8 mouse cellular contexts compared by ENCODE assay signal in genomic region chr17:6742083-6743038, GRCm38 (mm10). TPM values are rescaled to one million over a fixed set of nuclear protein-coding genes. Genes with fewer than 3 reads are reported as not detected.
A peak's percentile ranks its signal among the peaks of the same experiment; 100 is the strongest.
DNase-seq lines count a peak whose midpoint lies in the region; ATAC-seq and TF ChIP-seq lines count a peak whose summit lies in the region.

No protein-coding gene starts in this region.

- no peak for TF ChIP-seq CTCF in cerebellum, adult 2 months (IDR thresholded peaks at IDR 0.05; ENCODE audit: borderline replicate concordance, insufficient read depth, low read depth, low read length)
- no peak for TF ChIP-seq CTCF in thymus, adult 2 months (IDR thresholded peaks at IDR 0.05; ENCODE audit: borderline replicate concordance, control insufficient read depth, extremely low read depth, insufficient read depth, low read length, poor library complexity)
- no peak for TF ChIP-seq CTCF in kidney, postnatal 0 days (IDR thresholded peaks at IDR 0.05; ENCODE audit: low read depth)

- no peak overlapping the region for H3K27ac ChIP-seq in cerebellum, adult 2 months (ENCODE audit: insufficient read depth, low read length)
- H3K27ac ChIP-seq in thymus, adult 2 months (ENCODE audit: control insufficient read depth, insufficient read depth, low read length), result peak overlapping the region; percentile 99
- H3K27ac ChIP-seq in heart, embryonic 11.5 days (ENCODE audit: low read depth, low read length), result peak overlapping the region; percentile 62; the same call in 1 of the 2 replicates
- peak overlapping the region; percentile 25; the same call in 1 of the 2 replicates for H3K27ac ChIP-seq in kidney, postnatal 0 days
- no peak overlapping the region for H3K27ac ChIP-seq in midbrain, embryonic 14.5 days (replicated peaks; ENCODE audit: low read depth, low read length)

- 0 out of 2 replicates have a peak overlapping the region, but pooled peaks have one; percentile 39 for H3K9ac ChIP-seq in heart, embryonic 11.5 days (ENCODE audit: low read depth, low read length)
- no peak overlapping the region for H3K9ac ChIP-seq in kidney, postnatal 0 days (ENCODE audit: low read depth, low read length)
- no peak overlapping the region for H3K9ac ChIP-seq in midbrain, embryonic 14.5 days (replicated peaks; ENCODE audit: low read length)

- WGBS in cerebellum, adult 2 months, result 42% methylated on average over 33 of the region's 33 CpGs
- 70% methylated on average over 33 of the region's 33 CpGs for WGBS in thymus, adult 2 months
- 54% methylated on average over 33 of the region's 33 CpGs for WGBS in heart, embryonic 11.5 days (ENCODE audit: insufficient replicate concordance)
- 56% methylated on average over 31 of the region's 33 CpGs for WGBS in kidney, postnatal 0 days
- WGBS in midbrain, embryonic 14.5 days, result 72% methylated on average over 33 of the region's 33 CpGs

- peaks cover 4% of the 10 kb centered on the region; the same call in 1 of the 2 replicates for H3K4me1 ChIP-seq in cerebellum, adult 2 months (ENCODE audit: control insufficient read depth, insufficient read depth, low read length)
- H3K4me1 ChIP-seq in thymus, adult 2 months (replicated peaks; ENCODE audit: control insufficient read depth, insufficient read depth, low read length), result peaks cover 58% of the 10 kb centered on the region
- H3K4me1 ChIP-seq in heart, embryonic 11.5 days (ENCODE audit: control insufficient read depth, insufficient read depth, low read length), result peaks cover 39% of the 10 kb centered on the region
- peaks cover 21% of the 10 kb centered on the region for H3K4me1 ChIP-seq in kidney, postnatal 0 days (replicated peaks; ENCODE audit: insufficient read depth, low read length)
- peaks cover 31% of the 10 kb centered on the region for H3K4me1 ChIP-seq in midbrain, embryonic 14.5 days (ENCODE audit: control insufficient read depth, insufficient read depth, low read length)

- H3K4me3 ChIP-seq in cerebellum, adult 2 months (replicated peaks; ENCODE audit: insufficient read depth, low read depth, low read length), result no peak overlapping the region
- no peak overlapping the region for H3K4me3 ChIP-seq in thymus, adult 2 months (ENCODE audit: control insufficient read depth, insufficient read depth, low read length)
- no peak overlapping the region for H3K4me3 ChIP-seq in heart, embryonic 11.5 days (ENCODE audit: low read depth, low read length)
- H3K4me3 ChIP-seq in kidney, postnatal 0 days (replicated peaks; ENCODE audit: low read depth, low read length), result no peak overlapping the region
- H3K4me3 ChIP-seq in midbrain, embryonic 14.5 days (replicated peaks; ENCODE audit: low read depth, low read length), result no peak overlapping the region

- peaks cover 83% of the 10 kb centered on the region for H3K36me3 ChIP-seq in thymus, adult 2 months (ENCODE audit: control insufficient read depth, insufficient read depth, low read length)
- H3K36me3 ChIP-seq in heart, embryonic 11.5 days (ENCODE audit: control insufficient read depth, insufficient read depth, low read length), result peaks cover 30% of the 10 kb centered on the region
- peaks cover 45% of the 10 kb centered on the region for H3K36me3 ChIP-seq in kidney, postnatal 0 days (ENCODE audit: insufficient read depth, low read length)
- 0 out of 2 replicates have a peak, but pooled peaks cover 3% of the 10 kb centered on the region for H3K36me3 ChIP-seq in midbrain, embryonic 14.5 days (ENCODE audit: control insufficient read depth, insufficient read depth, low read length)

- no peak for TF ChIP-seq POLR2A in cerebellum, adult 2 months (IDR thresholded peaks at IDR 0.05; ENCODE audit: borderline replicate concordance, insufficient read depth, low read length)
- TF ChIP-seq POLR2A in thymus, adult 2 months (IDR thresholded peaks at IDR 0.05; ENCODE audit: control insufficient read depth, extremely low read depth, insufficient read depth, low read length, poor library complexity), result no peak

- no peaks in the 10 kb centered on the region for H3K9me3 ChIP-seq in heart, embryonic 11.5 days (replicated peaks; ENCODE audit: control insufficient read depth, low read length)
- no peaks in the 10 kb centered on the region for H3K9me3 ChIP-seq in kidney, postnatal 0 days (replicated peaks; ENCODE audit: low read length)
- no peaks in the 10 kb centered on the region for H3K9me3 ChIP-seq in midbrain, embryonic 14.5 days (ENCODE audit: control insufficient read depth, low read length)

- DNase-seq in cerebellum, postnatal 4 days (ENCODE audit: low spot score in 2 of 2), result peak; percentile 20 to 38
- DNase-seq in cerebellum, adult 2 months, result no peak
- no peak for DNase-seq in thymus, adult 2 months
- DNase-seq in thymus, postnatal 0 days (ENCODE audit: low spot score), result no peak
- peak; percentile 67 for DNase-seq in kidney, postnatal 0 days (ENCODE audit: low spot score)
- DNase-seq in midbrain, embryonic 14.5 days, result peak; percentile 54
- DNase-seq in cerebellum, adult 11-12 months, result no peak

- no peak for ATAC-seq in heart, embryonic 11.5 days (replicated peaks; ENCODE audit: insufficient number of reproducible peaks, low FRiP score, low TSS enrichment)
- ATAC-seq in kidney, postnatal 0 days (replicated peaks; ENCODE audit: low FRiP score, low read depth), result no peak
- ATAC-seq in midbrain, embryonic 14.5 days (ENCODE audit: low FRiP score, low TSS enrichment), result no peak

- no peak overlapping the region; the same call in 1 of the 2 replicates for H3K4me2 ChIP-seq in heart, embryonic 11.5 days
- H3K4me2 ChIP-seq in kidney, postnatal 0 days (ENCODE audit: low read length), result no peak overlapping the region
- H3K4me2 ChIP-seq in midbrain, embryonic 14.5 days (ENCODE audit: low read length), result no peak overlapping the region

- H3K27me3 ChIP-seq in cerebellum, adult 2 months (ENCODE audit: control insufficient read depth, insufficient read depth, low read length), result no peaks in the 10 kb centered on the region
- H3K27me3 ChIP-seq in thymus, adult 2 months (ENCODE audit: control insufficient read depth, insufficient read depth, low read length), result no peaks in the 10 kb centered on the region
- H3K27me3 ChIP-seq in heart, embryonic 11.5 days (ENCODE audit: control insufficient read depth, insufficient read depth, low read length), result no peaks in the 10 kb centered on the region
- no peaks in the 10 kb centered on the region for H3K27me3 ChIP-seq in kidney, postnatal 0 days (ENCODE audit: insufficient read depth, low read length)
- no peaks in the 10 kb centered on the region for H3K27me3 ChIP-seq in midbrain, embryonic 14.5 days (ENCODE audit: control insufficient read depth, insufficient read depth, low read length)

RNA-seq across cellular contexts. Expression of gene Ezr, which starts 40.2 kb away (rescaled TPM):
- polyA plus RNA-seq in cerebellum, adult 2 months (2012; rRNA removed), result 12.1 and 16.1 TPM in 2 replicates
- 149 and 189 TPM in 2 replicates for polyA plus RNA-seq in thymus, adult 2 months (2012; rRNA removed)
- polyA plus RNA-seq in thymus, postnatal 0 days (2015; fragmentation: Nextera tagmentation; extraction: Ambion mirVana), result 385 and 387 TPM in 2 replicates
- polyA plus RNA-seq in heart, embryonic 11.5 days (2014; fragmentation: Nextera tagmentation; extraction: Ambion mirVana), result 89.2 and 109 TPM in 2 replicates
- 281 and 313 TPM in 2 replicates for polyA plus RNA-seq in kidney, postnatal 0 days (2015; fragmentation: Nextera tagmentation; extraction: Ambion mirVana)
- 20.8 and 27.8 TPM in 2 replicates for polyA plus RNA-seq in midbrain, embryonic 14.5 days (2014; fragmentation: Nextera tagmentation; extraction: Ambion mirVana)

Comparison
In these comparisons a context has a peak if more than half of its experiments do, and no peak if none do; other contexts are left out.
1. DNase-seq: peak in cerebellum, postnatal 4 days (2 of 2), kidney, postnatal 0 days (single experiment) and midbrain, embryonic 14.5 days (single experiment); none in cerebellum, adult 2 months (0 of 2), thymus, adult 2 months (single experiment), thymus, postnatal 0 days (single experiment) and cerebellum, adult 11-12 months (single experiment).
2. H3K27ac ChIP-seq: peak in thymus, adult 2 months (single experiment), heart, embryonic 11.5 days (single experiment) and kidney, postnatal 0 days (single experiment); none in cerebellum, adult 2 months (single experiment) and midbrain, embryonic 14.5 days (single experiment).